Mouse (Mus musculus) layer of hippocampus, postnatal 10 days (tissue): ENCODE data around the gene Mkrn2os. TPM values are rescaled to one million over a fixed set of nuclear protein-coding genes. Genes with fewer than 3 reads are reported as not detected.

Experiments used
- total RNA-seq, 2 experiments: library from RNA; stranded (reverse); gene quantifications; 2 replicates each; pipeline ENCODE4 v1.2.3; 2021

Gene Mkrn2os
- total RNA-seq, 2 experiments from 2014 or later: not detected

Other genes starting within 250 kb of the Mkrn2os start
- gene Pparg, start 231.6 kb downstream of the Mkrn2os start, total RNA-seq: 1 to 10 TPM; 1.1 TPM
- 10 to 100 TPM; 25.6 to 33.7 TPM for gene Tsen2, start 47.9 kb downstream of the Mkrn2os start, total RNA-seq
- gene Mkrn2, start 9.3 kb upstream of the Mkrn2os start, total RNA-seq: 10 to 100 TPM; 32.2 to 44.4 TPM
- gene Raf1, start 84.1 kb upstream of the Mkrn2os start, total RNA-seq: 100 to 1,000 TPM; 114 to 123 TPM
- gene Tmem40, start 169.8 kb upstream of the Mkrn2os start, total RNA-seq: under 1 TPM; 0.38 to 0.87 TPM
- 1 to 10 TPM; 5.6 to 6.1 TPM for gene Cand2, start 182.0 kb upstream of the Mkrn2os start, total RNA-seq
- 100 to 1,000 TPM; 566 to 632 TPM for gene Rpl32, start 216.2 kb upstream of the Mkrn2os start, total RNA-seq
- 1 to 10 TPM; 2.9 to 3.5 TPM for gene Efcab12, start 245.8 kb upstream of the Mkrn2os start, total RNA-seq